Mouse (Mus musculus) neural tube, embryonic 13.5 days (tissue): ENCODE measurements at regions not wholly inside any gene's neighbourhood (a gene's known extent, or its start where the extent isn't known, plus 50 kb on each side); places are given as distances from the start of the nearest gene placed in this dataset.

ENCODE experiments used
- ATAC-seq: fragments of 200-750 bp; cut with Nextera tagmentation; 2 replicates; pipeline ENCODE4 v1.8.0; 2017; ENCODE audit warnings: low read depth, mild to moderate bottlenecking, moderate TSS enrichment, moderate library complexity
- H3K27ac ChIP-seq: fragments of 300-500 bp; sonication (generic); replicated peaks from 2 replicates; pipeline ENCODE4 v1.5.1; 2015; ENCODE audit warnings: moderate library complexity, mild to moderate bottlenecking, inconsistent platforms
- H3K27me3 ChIP-seq: fragments of 300-500 bp; sonication (generic); 2 replicates; pipeline ENCODE4 v1.6.1; 2015; ENCODE audit warnings: mild to moderate bottlenecking, inconsistent platforms
- H3K36me3 ChIP-seq: fragments of 300-500 bp; sonication (generic); 2 replicates; pipeline ENCODE4 v1.6.1; 2015; ENCODE audit warnings: mild to moderate bottlenecking, inconsistent platforms
- H3K4me1 ChIP-seq: fragments of 300-500 bp; sonication (generic); replicated peaks from 2 replicates; pipeline ENCODE4 v1.6.1; 2015; ENCODE audit warnings: inconsistent platforms
- H3K4me2 ChIP-seq: fragments of 300-500 bp; sonication (generic); 2 replicates; pipeline ENCODE4 v1.6.1; 2015; ENCODE audit warnings: inconsistent platforms, mild to moderate bottlenecking, moderate library complexity
- H3K4me3 ChIP-seq: fragments of 300-500 bp; sonication (generic); 2 replicates; pipeline ENCODE4 v1.5.1; 2015; ENCODE audit warnings: mild to moderate bottlenecking, inconsistent platforms
- H3K9ac ChIP-seq: fragments of 300-500 bp; sonication (generic); 2 replicates; pipeline ENCODE4 v1.6.1; 2015; ENCODE audit warnings: moderate library complexity, mild to moderate bottlenecking, inconsistent platforms
- H3K9me3 ChIP-seq: fragments of 300-500 bp; sonication (generic); 2 replicates; pipeline ENCODE4 v1.6.1; 2016; ENCODE audit warnings: inconsistent platforms
- WGBS: fragments of 180-500 bp; shearing (Covaris S2); methylation state at CpG from one replicate; pipeline ENCODE4 v1.1.7; 2015; 5-methylcytosine and 5-hydroxymethylcytosine counted together

- Histone ChIP-seq H3K4me1 (no peaks in the 10 kb centered on the region), H3K27me3 (no peaks in the 10 kb centered on the region), H3K9me3 (no peaks in the 10 kb centered on the region), H3K36me3 (no peaks in the 10 kb centered on the region), H3K9ac (no peak overlapping the region), H3K27ac (no peak overlapping the region), H3K4me2 (no peak overlapping the region), H3K4me3 (no peak overlapping the region)
- ATAC-seq: no peak
- WGBS: 85% methylated on average over 2 of the region's 2 CpGs
These were observed 86.4 kb upstream of the Samsn1 start for GRCm38 (mm10) chr16:76108464-76108863.

GRCm38 (mm10) chr16:76104673-76105072 is 82.6 kb upstream of the Samsn1 start:
- Histone ChIP-seq H3K36me3 (no peaks in the 10 kb centered on the region), H3K9ac (no peak overlapping the region), H3K4me2 (no peak overlapping the region), H3K9me3 (no peaks in the 10 kb centered on the region), H3K4me3 (no peak overlapping the region), H3K27me3 (no peaks in the 10 kb centered on the region), H3K27ac (no peak overlapping the region), H3K4me1 (no peaks in the 10 kb centered on the region)
- no peak for ATAC-seq
- 92% methylated on average over 6 of the region's 6 CpGs for WGBS

GRCm38 (mm10) chr16:76101773-76102172 is 79.7 kb upstream of the Samsn1 start:
- no peaks in the 10 kb centered on the region for H3K36me3 ChIP-seq
- no peaks in the 10 kb centered on the region for H3K4me1 ChIP-seq
- no peak overlapping the region for H3K4me3 ChIP-seq
- H3K27ac ChIP-seq: no peak overlapping the region
- no peak overlapping the region for H3K4me2 ChIP-seq
- WGBS: 85% methylated on average over 3 of the region's 3 CpGs
- H3K9ac ChIP-seq: no peak overlapping the region
- H3K9me3 ChIP-seq: no peaks in the 10 kb centered on the region
- H3K27me3 ChIP-seq: no peaks in the 10 kb centered on the region
- ATAC-seq: no peak

GRCm38 (mm10) chr16:76097808-76098207 is 75.7 kb upstream of the Samsn1 start:
- Histone ChIP-seq H3K4me1 (peaks cover 6% of the 10 kb centered on the region; the same call in 1 of the 2 replicates), H3K27ac (no peak overlapping the region), H3K27me3 (no peaks in the 10 kb centered on the region), H3K4me3 (no peak overlapping the region), H3K4me2 (no peak overlapping the region), H3K9me3 (no peaks in the 10 kb centered on the region), H3K36me3 (no peaks in the 10 kb centered on the region), H3K9ac (no peak overlapping the region)
- ATAC-seq: no peak
- WGBS: 73% methylated on average over 9 of the region's 9 CpGs

- WGBS: 56% methylated on average over 4 of the region's 4 CpGs
- no peaks in the 10 kb centered on the region for H3K9me3 ChIP-seq
- H3K36me3 ChIP-seq: no peaks in the 10 kb centered on the region
These were observed 74.3 kb upstream of the Samsn1 start for GRCm38 (mm10) chr16:76096363-76096762.

GRCm38 (mm10) chr16:76085363-76085762 is 63.3 kb upstream of the Samsn1 start:
- H3K4me1 ChIP-seq: no peaks in the 10 kb centered on the region
- no peak overlapping the region for H3K27ac ChIP-seq
- no peak overlapping the region for H3K4me2 ChIP-seq
- peaks cover 5% of the 10 kb centered on the region for H3K9me3 ChIP-seq
- no peaks in the 10 kb centered on the region for H3K36me3 ChIP-seq
- no peak overlapping the region for H3K9ac ChIP-seq
- no peak overlapping the region for H3K4me3 ChIP-seq
- no peaks in the 10 kb centered on the region for H3K27me3 ChIP-seq
- 87% methylated on average over 4 of the region's 4 CpGs for WGBS
- ATAC-seq: no peak

More at GRCm38 (mm10) chr16:76096363-76096762, 74.3 kb upstream of the Samsn1 start:
- no peak for ATAC-seq
- Histone ChIP-seq H3K4me1 (peaks cover 6% of the 10 kb centered on the region; the same call in 1 of the 2 replicates), H3K27me3 (no peaks in the 10 kb centered on the region), H3K9ac (no peak overlapping the region), H3K27ac (peak overlapping the region; percentile 20; the same call in 1 of the 2 replicates), H3K4me2 (no peak overlapping the region), H3K4me3 (no peak overlapping the region)

GRCm38 (mm10) chr16:76082465-76082864 is 60.4 kb upstream of the Samsn1 start:
- WGBS: 81% methylated on average over 4 of the region's 4 CpGs
- H3K36me3 ChIP-seq: no peaks in the 10 kb centered on the region
- no peaks in the 10 kb centered on the region for H3K27me3 ChIP-seq

GRCm38 (mm10) chr16:76079761-76080502 is 57.9 kb upstream of the Samsn1 start:
- peaks cover 5% of the 10 kb centered on the region for H3K9me3 ChIP-seq
- H3K4me3 ChIP-seq: no peak overlapping the region
- no peak overlapping the region for H3K27ac ChIP-seq
- H3K4me2 ChIP-seq: no peak overlapping the region
- H3K36me3 ChIP-seq: no peaks in the 10 kb centered on the region
- 83% methylated on average over 6 of the region's 6 CpGs for WGBS
- no peaks in the 10 kb centered on the region; the same call in 1 of the 2 replicates for H3K4me1 ChIP-seq
- H3K9ac ChIP-seq: no peak overlapping the region
- H3K27me3 ChIP-seq: no peaks in the 10 kb centered on the region
- ATAC-seq: no peak

More at GRCm38 (mm10) chr16:76082465-76082864, 60.4 kb upstream of the Samsn1 start:
- Histone ChIP-seq H3K27ac (no peak overlapping the region), H3K4me2 (no peak overlapping the region), H3K9me3 (peaks cover 5% of the 10 kb centered on the region), H3K4me1 (no peaks in the 10 kb centered on the region; the same call in 1 of the 2 replicates), H3K9ac (no peak overlapping the region), H3K4me3 (no peak overlapping the region)
- ATAC-seq: no peak

- no peaks in the 10 kb centered on the region for H3K36me3 ChIP-seq
- H3K9me3 ChIP-seq: peaks cover 5% of the 10 kb centered on the region
- H3K27ac ChIP-seq: no peak overlapping the region
- H3K27me3 ChIP-seq: no peaks in the 10 kb centered on the region
- no peak overlapping the region for H3K9ac ChIP-seq
- WGBS: 79% methylated on average over 5 of the region's 5 CpGs
- H3K4me1 ChIP-seq: no peaks in the 10 kb centered on the region; the same call in 1 of the 2 replicates
- H3K4me3 ChIP-seq: no peak overlapping the region
- H3K4me2 ChIP-seq: no peak overlapping the region
- ATAC-seq: no peak
These were observed 56.1 kb upstream of the Samsn1 start for GRCm38 (mm10) chr16:76078219-76078618.

GRCm38 (mm10) chr16:76076231-76076630 is 54.1 kb upstream of the Samsn1 start:
- no peak overlapping the region for H3K4me2 ChIP-seq
- 45% methylated on average over 5 of the region's 5 CpGs for WGBS
- H3K9ac ChIP-seq: no peak overlapping the region
- ATAC-seq: no peak
- peaks cover 3% of the 10 kb centered on the region for H3K9me3 ChIP-seq
- H3K27me3 ChIP-seq: no peaks in the 10 kb centered on the region
- no peaks in the 10 kb centered on the region for H3K36me3 ChIP-seq
- no peak overlapping the region for H3K4me3 ChIP-seq
- H3K4me1 ChIP-seq: no peaks in the 10 kb centered on the region; the same call in 1 of the 2 replicates
- H3K27ac ChIP-seq: no peak overlapping the region
